Mouse (Mus musculus): ENCODE results near the gene Pdgfa.

DNA sequence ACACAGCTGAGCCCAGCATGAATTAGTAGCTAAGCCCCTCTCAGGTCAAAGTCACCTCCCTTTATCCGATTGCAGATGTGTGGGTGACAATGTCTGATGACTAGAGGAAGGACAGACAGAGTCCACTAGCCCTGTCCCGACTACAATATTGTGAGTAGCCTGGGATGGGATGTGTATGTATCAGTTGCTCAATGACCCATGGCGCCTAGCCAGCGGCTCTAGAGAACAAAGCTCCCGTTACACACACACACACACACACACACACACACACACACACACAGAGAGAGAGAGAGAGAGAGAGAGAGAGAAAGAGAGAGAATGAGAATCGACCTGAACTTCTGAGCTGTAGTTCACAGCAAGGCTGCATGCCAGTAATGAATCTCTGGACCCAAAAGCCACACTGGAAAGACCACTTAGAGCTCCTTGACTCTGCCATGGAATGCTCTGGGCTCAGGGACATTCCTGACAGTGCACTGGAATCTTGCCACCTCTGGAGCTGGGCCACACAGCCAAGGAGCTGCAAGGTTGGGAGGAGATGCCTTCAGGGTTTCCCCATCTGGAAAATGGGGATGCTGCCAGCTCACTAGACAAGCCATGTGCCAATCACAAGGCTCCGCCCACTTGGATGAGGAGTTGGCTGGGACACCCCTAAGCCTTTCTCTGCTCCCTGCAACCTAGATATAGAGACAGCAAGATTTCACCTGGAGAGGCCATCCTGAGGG, 6.3 kb downstream of the Pdgfa start:
- TF ChIP-seq CTCF (IDR thresholded peaks at IDR 0.05; ENCODE audit: control insufficient read depth, insufficient read depth, insufficient read length) (no peak), USF1 (IDR thresholded peaks at IDR 0.05; ENCODE audit: low read depth) (no peak), MYOD1 (IDR thresholded peaks at IDR 0.05; ENCODE audit: control insufficient read depth, insufficient read length, low read depth) (no peak)

Measured in C2C12 (cell line).